Mouse (Mus musculus) layer of hippocampus, postnatal 25 days (tissue): ENCODE results near the gene Ikzf4. TPM values are rescaled to one million over a fixed set of nuclear protein-coding genes. Genes with fewer than 3 reads are reported as not detected.

Experiments used
- microRNA-seq, 2 experiments: library from miRNA; unstranded; fragments of <30 nt; microRNA quantifications; one replicate each; pipeline ENCODE4 v1.2.0; 2021
- total RNA-seq, 2 experiments: library from RNA; stranded (reverse); gene quantifications; 2 replicates each; pipeline ENCODE4 v1.2.3; 2021

Gene Ikzf4
- total RNA-seq, 2 experiments from 2014 or later = 10.7 to 17.2 TPM

Small RNA genes lying within 50 kb of the gene (microRNA-seq; reads per million reads assigned to microRNA genes)
- gene Mir6917 = 0.20 to 0.37 reads per million in 2 experiments

Other genes starting within 250 kb of the Ikzf4 start
- gene Slc39a5, start 244.8 kb downstream of the Ikzf4 start, total RNA-seq = not detected
- 100 to 1,000 TPM in 1 of 2 experiments, 10 to 100 TPM in 1; 96.7 to 101 TPM for gene Nabp2, start 234.5 kb downstream of the Ikzf4 start, total RNA-seq
- 10 to 100 TPM; 68.0 to 76.9 TPM for gene Rnf41, start 234.3 kb downstream of the Ikzf4 start, total RNA-seq
- 100 to 1,000 TPM; 228 to 242 TPM for gene Smarcc2, start 186.7 kb downstream of the Ikzf4 start, total RNA-seq
- 100 to 1,000 TPM; 551 to 619 TPM for gene Myl6, start 151.8 kb downstream of the Ikzf4 start, total RNA-seq
- 10 to 100 TPM; 17.4 to 18.9 TPM for gene Myl6b, start 147.3 kb downstream of the Ikzf4 start, total RNA-seq
- gene Esyt1, start 120.1 kb downstream of the Ikzf4 start, total RNA-seq = 1 to 10 TPM; 4.6 to 5.0 TPM
- 10 to 100 TPM; 13.2 to 14.8 TPM for gene Zc3h10, start 98.2 kb downstream of the Ikzf4 start, total RNA-seq
- 1,000 to 10,000 TPM; 1,459 to 1,623 TPM for gene Rpl41, start 96.7 kb downstream of the Ikzf4 start, total RNA-seq
- gene Pa2g4, start 80.0 kb downstream of the Ikzf4 start, total RNA-seq = 10 to 100 TPM; 62.9 to 65.3 TPM
- 1 to 10 TPM; 9.7 to 10.0 TPM for gene Erbb3, start 56.3 kb downstream of the Ikzf4 start, total RNA-seq
- 100 to 1,000 TPM; 321 to 324 TPM for gene Rps26, start 19.2 kb downstream of the Ikzf4 start, total RNA-seq
- 10 to 100 TPM; 11.4 to 13.3 TPM for gene Suox, start 28.1 kb upstream of the Ikzf4 start, total RNA-seq
- 100 to 1,000 TPM; 130 to 136 TPM for gene Rab5b, start 50.3 kb upstream of the Ikzf4 start, total RNA-seq
- under 1 TPM; 0.49 to 0.62 TPM for gene Pmel, start 58.2 kb upstream of the Ikzf4 start, total RNA-seq
- gene Cdk2, start 59.0 kb upstream of the Ikzf4 start, total RNA-seq = 1 to 10 TPM; 2.7 to 4.0 TPM
- 1 to 10 TPM; 9.3 to 9.8 TPM for gene Dgka, start 98.9 kb upstream of the Ikzf4 start, total RNA-seq
- 10 to 100 TPM; 25.1 to 26.3 TPM for gene Pym1, start 101.9 kb upstream of the Ikzf4 start, total RNA-seq
- gene Mmp19, start 144.9 kb upstream of the Ikzf4 start, total RNA-seq = under 1 TPM; 0.54 to 0.81 TPM
- gene Dnajc14, start 158.1 kb upstream of the Ikzf4 start, total RNA-seq = 10 to 100 TPM; 66.4 to 68.4 TPM
- gene Tmem198b, start 158.4 kb upstream of the Ikzf4 start, total RNA-seq = 10 to 100 TPM; 11.3 to 12.1 TPM
- gene Sarnp, start 171.3 kb upstream of the Ikzf4 start, total RNA-seq = 10 to 100 TPM; 36.5 to 39.9 TPM
- 1 to 10 TPM; 7.9 to 8.8 TPM for gene Ormdl2, start 175.7 kb upstream of the Ikzf4 start, total RNA-seq
- gene Gdf11, start 245.7 kb upstream of the Ikzf4 start, total RNA-seq = 10 to 100 TPM; 20.9 to 21.4 TPM